16 mouse cellular contexts compared by ENCODE assay signal in genomic region chr12:116721062-116721461, GRCm38 (mm10).
"Had no signal": no experiment of that assay in that cellular context is flagged by ENCODE, and none has a peak within 500 bp of the region (broad histone marks: within the 10 kb centered on the region; RNA-seq: fewer than 3 reads in every experiment).

No protein-coding gene starts in this region.

- H3K27me3 ChIP-seq: limb, embryonic 12.5 days; liver, embryonic 13.5 days; lung, embryonic 15.5 days; megakaryocyte, embryonic 14.5 days; midbrain, embryonic 15.5 days; neural tube, embryonic 12.5 days had no signal

- ATAC-seq: intestine, postnatal 0 days; liver, postnatal 0 days; midbrain, embryonic 15.5 days had no signal

- H3K9me3 ChIP-seq: limb, embryonic 12.5 days; lung, embryonic 15.5 days; megakaryocyte, embryonic 14.5 days; midbrain, embryonic 15.5 days; neural tube, embryonic 12.5 days had no signal

- DNase-seq: kidney, adult 8-10 months; kidney, postnatal 25 days; liver; liver, embryonic 13.5 days; liver, postnatal 0 days; lung, postnatal 14 days; right cerebral cortex, postnatal 25 days; thymus, postnatal 4 days had no signal

- H3K4me2 ChIP-seq: limb, embryonic 12.5 days; liver, embryonic 13.5 days; lung, embryonic 15.5 days; midbrain, embryonic 11.5 days; midbrain, embryonic 15.5 days; neural tube, embryonic 12.5 days had no signal

- H3K36me3 ChIP-seq: limb, embryonic 12.5 days; liver, embryonic 13.5 days; lung, embryonic 15.5 days; midbrain, embryonic 15.5 days; neural tube, embryonic 12.5 days had no signal

- H3K4me3 ChIP-seq: limb, embryonic 12.5 days; liver, embryonic 13.5 days; lung, embryonic 15.5 days; megakaryocyte, embryonic 14.5 days; midbrain, embryonic 15.5 days; neural tube, embryonic 12.5 days had no signal

- H3K4me1 ChIP-seq: limb, embryonic 12.5 days; liver, embryonic 13.5 days; lung, embryonic 15.5 days; megakaryocyte, embryonic 14.5 days; midbrain, embryonic 15.5 days; neural tube, embryonic 12.5 days had no signal

- H3K9ac ChIP-seq: limb, embryonic 12.5 days; liver, embryonic 13.5 days; liver, postnatal 0 days; lung, embryonic 15.5 days; midbrain, embryonic 15.5 days; neural tube, embryonic 12.5 days had no signal

- H3K27ac ChIP-seq: limb, embryonic 12.5 days; liver, embryonic 13.5 days; lung, embryonic 15.5 days; macrophage; midbrain, embryonic 15.5 days; neural tube, embryonic 12.5 days had no signal
